In the genomic region with DNA sequence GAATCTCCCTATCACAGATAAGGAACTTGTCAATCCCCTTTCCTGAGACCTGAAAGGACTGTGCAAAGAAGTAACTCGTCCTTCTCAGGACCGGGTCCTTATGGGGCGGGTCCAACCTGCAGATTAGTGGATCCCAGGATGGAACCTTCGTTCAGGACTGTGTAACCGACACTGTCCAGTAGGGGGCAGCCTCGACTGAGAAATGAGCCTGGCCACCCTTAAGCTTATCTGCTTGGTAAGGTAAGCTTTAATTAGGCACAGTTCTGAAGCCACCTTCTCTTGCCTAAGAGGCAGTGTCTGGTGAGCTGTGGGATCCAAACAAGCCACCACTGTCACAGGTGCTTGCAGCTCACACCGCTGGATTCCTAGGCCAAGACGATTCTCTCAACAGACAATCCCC, we compare ENCODE assay signal across 9 mouse cellular contexts. TPM values are rescaled to one million over a fixed set of nuclear protein-coding genes. Genes with fewer than 3 reads are reported as not detected.
A peak's percentile ranks its signal among the peaks of the same experiment; 100 is the strongest.
DNase-seq lines count a peak whose midpoint lies in the region; ATAC-seq and TF ChIP-seq lines count a peak whose summit lies in the region.
"Had no signal": no experiment of that assay in that cellular context is flagged by ENCODE, and none has a peak within 500 bp of the region (broad histone marks: within the 10 kb centered on the region; RNA-seq: fewer than 3 reads in every experiment).

No protein-coding gene starts in this region.

- peak; percentile 87 for DNase-seq in NIH3T3 (ENCODE audit: low read depth)
- DNase-seq in cerebellum, adult 2 months, result peak; percentile 58 to 81
- DNase-seq in layer of hippocampus, postnatal 14 days (ENCODE audit: low spot score in 2 of 2), result peak; percentile 74 to 82
- DNase-seq in lung, postnatal 25 days (ENCODE audit: low spot score), result peak; percentile 81
- peak; percentile 82 to 86 for DNase-seq in right cerebral cortex, adult 2 months (ENCODE audit: low spot score in 2 of 2)
- DNase-seq in urinary bladder, postnatal 14 days (ENCODE audit: low spot score), result peak; percentile 84

- H3K4me3 ChIP-seq in cerebellum, adult 2 months (replicated peaks; ENCODE audit: insufficient read depth, low read depth, low read length), result no peak overlapping the region
- no peak overlapping the region for H3K4me3 ChIP-seq in hindbrain, embryonic 13.5 days
- H3K4me3 ChIP-seq: megakaryocyte, embryonic 14.5 days had no signal

- H3K9ac ChIP-seq in hindbrain, embryonic 13.5 days, result no peak overlapping the region

- no peaks in the 10 kb centered on the region for H3K9me3 ChIP-seq in hindbrain, embryonic 13.5 days
- H3K9me3 ChIP-seq: megakaryocyte, embryonic 14.5 days had no signal

- WGBS in cerebellum, adult 2 months, result 11% methylated on average over 8 of the region's 8 CpGs
- 14% methylated on average over 8 of the region's 8 CpGs for WGBS in hindbrain, embryonic 13.5 days

- no peaks in the 10 kb centered on the region for H3K4me1 ChIP-seq in cerebellum, adult 2 months (ENCODE audit: control insufficient read depth, insufficient read depth, low read length)
- peaks cover 14% of the 10 kb centered on the region for H3K4me1 ChIP-seq in hindbrain, embryonic 13.5 days (replicated peaks)

- no peaks in the 10 kb centered on the region for H3K27me3 ChIP-seq in cerebellum, adult 2 months (ENCODE audit: control insufficient read depth, insufficient read depth, low read length)
- 0 out of 2 replicates have a peak, but pooled peaks cover 3% of the 10 kb centered on the region for H3K27me3 ChIP-seq in hindbrain, embryonic 13.5 days

- H3K4me2 ChIP-seq in hindbrain, embryonic 13.5 days, result no peak overlapping the region

- H3K27ac ChIP-seq in cerebellum, adult 2 months (ENCODE audit: insufficient read depth, low read length), result no peak overlapping the region
- no peak overlapping the region for H3K27ac ChIP-seq in hindbrain, embryonic 13.5 days

- ATAC-seq in frontal cortex, adult (ENCODE audit: low TSS enrichment), result peak; percentile 51
- ATAC-seq in hindbrain, embryonic 13.5 days (ENCODE audit: low FRiP score), result peak; percentile 36; the same call in 1 of the 2 replicates

- H3K36me3 ChIP-seq in hindbrain, embryonic 13.5 days, result no peaks in the 10 kb centered on the region

- TF ChIP-seq POLR2A in cerebellum, adult 2 months (IDR thresholded peaks at IDR 0.05; ENCODE audit: borderline replicate concordance, insufficient read depth, low read length), result no peak

- peak; percentile 95 for TF ChIP-seq CTCF in cerebellum, adult 2 months (IDR thresholded peaks at IDR 0.05; ENCODE audit: borderline replicate concordance, insufficient read depth, low read depth, low read length)

RNA-seq across cellular contexts. Expression of a gene that starts 24.8 kb away (rescaled TPM):
- 0.82 and 1.4 TPM in 2 replicates for polyA plus RNA-seq in cerebellum, adult 2 months (2012; rRNA removed)
- polyA plus RNA-seq in hindbrain, embryonic 13.5 days (2015; fragmentation: Nextera tagmentation; extraction: Ambion mirVana), result not detected in 2 replicates
- total RNA-seq in layer of hippocampus, postnatal 14 days (2021), result not detected

RNA-seq across cellular contexts. Expression of a gene that starts 34.8 kb away (rescaled TPM):
- polyA plus RNA-seq in cerebellum, adult 2 months (2012; rRNA removed), result 20.9 and 22.5 TPM in 2 replicates
- 19.3 and 19.5 TPM in 2 replicates for polyA plus RNA-seq in hindbrain, embryonic 13.5 days (2015; fragmentation: Nextera tagmentation; extraction: Ambion mirVana)
- total RNA-seq in layer of hippocampus, postnatal 14 days (2021), result 10 to 100 TPM; 17.9 to 18.2 TPM
